Mouse (Mus musculus) neural tube, embryonic 14.5 days (tissue): Measurements from ENCODE around the gene Ubtf. TPM values are rescaled to one million over a fixed set of nuclear protein-coding genes. Genes with fewer than 3 reads are reported as not detected.

ENCODE experiments used
- ATAC-seq: fragments of 200-750 bp; cut with Nextera tagmentation; 2 replicates; pipeline ENCODE4 v1.8.0; 2017; ENCODE audit warnings: low read depth, mild to moderate bottlenecking, moderate TSS enrichment, moderate library complexity
- H3K27ac ChIP-seq: fragments of 300-500 bp; sonication (generic); 2 replicates; pipeline ENCODE4 v1.5.1; 2014; ENCODE audit warnings: low read depth, mild to moderate bottlenecking, control low read depth, low read length, moderate library complexity, mixed read lengths
- H3K27me3 ChIP-seq: fragments of 300-500 bp; sonication (generic); 2 replicates; pipeline ENCODE4 v1.6.1; 2014; ENCODE audit warnings: low read length; ENCODE audit not compliant: control insufficient read depth, insufficient read depth
- H3K36me3 ChIP-seq: fragments of 300-500 bp; sonication (generic); 2 replicates; pipeline ENCODE4 v1.6.1; 2014; ENCODE audit warnings: low read length, mixed read lengths; ENCODE audit not compliant: control insufficient read depth, insufficient read depth
- H3K4me1 ChIP-seq: fragments of 300-500 bp; sonication (generic); 2 replicates; pipeline ENCODE4 v1.6.1; 2014; ENCODE audit warnings: low read length; ENCODE audit not compliant: control insufficient read depth, insufficient read depth
- H3K4me2 ChIP-seq: fragments of 300-500 bp; sonication (generic); 2 replicates; pipeline ENCODE4 v1.6.1; 2014; ENCODE audit warnings: mild to moderate bottlenecking, low read depth, low read length, control low read depth
- H3K4me3 ChIP-seq: fragments of 300-500 bp; sonication (generic); 2 replicates; pipeline ENCODE4 v1.5.1; 2014; ENCODE audit warnings: low read depth, low read length, control low read depth, mixed read lengths
- H3K9ac ChIP-seq: fragments of 300-500 bp; sonication (generic); replicated peaks from 2 replicates; pipeline ENCODE4 v1.6.1; 2014; ENCODE audit warnings: low read depth, mild to moderate bottlenecking, control low read depth, low read length, mixed read lengths
- H3K9me3 ChIP-seq: fragments of 300-500 bp; sonication (generic); 2 replicates; pipeline ENCODE4 v1.6.1; 2016; ENCODE audit warnings: low read length; ENCODE audit not compliant: control insufficient read depth
- WGBS: fragments of 180-500 bp; shearing (Covaris S2); extraction: QIAGEN DNeasy Blood & Tissue Kit; methylation state at CpG from one replicate; pipeline ENCODE4 v1.1.7; 2014; 5-methylcytosine and 5-hydroxymethylcytosine counted together
- polyA plus RNA-seq: library from polyadenylated mRNA; unstranded; fragments of >200 nt; fragmentation: Nextera tagmentation; extraction: Ambion mirVana; gene quantifications from 2 replicates; pipeline ENCODE4 v1.2.1, GENCODE M21; 2014

Ubtf gene
- polyA plus RNA-seq, 1 experiment from 2014 or later = 70.3 TPM

- Histone ChIP-seq H3K27ac (no peak overlapping the region), H3K9me3 (no peaks in the 10 kb centered on the region), H3K27me3 (no peaks in the 10 kb centered on the region), H3K4me3 (no peak overlapping the region), H3K36me3 (peaks cover 63% of the 10 kb centered on the region), H3K4me1 (peaks cover 8% of the 10 kb centered on the region; the same call in 1 of the 2 replicates), H3K4me2 (no peak overlapping the region), H3K9ac (no peak overlapping the region)
- ATAC-seq = no peak
- 53% methylated on average over 32 of the region's 38 CpGs for WGBS
These were observed 8.5 kb downstream of the Ubtf start for GRCm38 (mm10) chr11:102310768-102311695.

- H3K4me2 ChIP-seq = no peak overlapping the region
- H3K36me3 ChIP-seq = peaks cover 64% of the 10 kb centered on the region
- ATAC-seq = no peak
- no peak overlapping the region for H3K9ac ChIP-seq
- no peaks in the 10 kb centered on the region for H3K27me3 ChIP-seq
- peaks cover 4% of the 10 kb centered on the region; the same call in 1 of the 2 replicates for H3K4me1 ChIP-seq
- no peaks in the 10 kb centered on the region for H3K9me3 ChIP-seq
- WGBS = 89% methylated on average over 22 of the region's 22 CpGs
- no peak overlapping the region for H3K27ac ChIP-seq
- no peak overlapping the region for H3K4me3 ChIP-seq
These were observed 9.5 kb downstream of the Ubtf start for GRCm38 (mm10) chr11:102309821-102310617.

- H3K9me3 ChIP-seq = no peaks in the 10 kb centered on the region
- H3K27ac ChIP-seq = peak overlapping the region; percentile 30; the same call in 1 of the 2 replicates
- ATAC-seq = peak; percentile 90
- no peaks in the 10 kb centered on the region for H3K27me3 ChIP-seq
- H3K9ac ChIP-seq = no peak overlapping the region
- H3K4me1 ChIP-seq = peaks cover 4% of the 10 kb centered on the region; the same call in 1 of the 2 replicates
- H3K4me3 ChIP-seq = peak overlapping the region; percentile 6; the same call in 1 of the 2 replicates
- peak overlapping the region; percentile 35 for H3K4me2 ChIP-seq
- WGBS = under 1% methylated on average over 27 of the region's 27 CpGs
- peaks cover 56% of the 10 kb centered on the region for H3K36me3 ChIP-seq
These were observed 10.6 kb downstream of the Ubtf start for GRCm38 (mm10) chr11:102308979-102309378.

- Histone ChIP-seq H3K4me2 (no peak overlapping the region), H3K27ac (no peak overlapping the region), H3K9me3 (no peaks in the 10 kb centered on the region), H3K36me3 (peaks cover 47% of the 10 kb centered on the region), H3K4me3 (no peak overlapping the region), H3K4me1 (peaks cover 4% of the 10 kb centered on the region; the same call in 1 of the 2 replicates), H3K27me3 (no peaks in the 10 kb centered on the region), H3K9ac (no peak overlapping the region)
- ATAC-seq = no peak
- 89% methylated on average over 9 of the region's 9 CpGs for WGBS
These were observed 11.4 kb downstream of the Ubtf start for GRCm38 (mm10) chr11:102308104-102308503.

GRCm38 (mm10) chr11:102305359-102305758, 14.2 kb downstream of the Ubtf start:
- no peak for ATAC-seq
- Histone ChIP-seq H3K27me3 (no peaks in the 10 kb centered on the region), H3K9me3 (no peaks in the 10 kb centered on the region), H3K9ac (no peak overlapping the region), H3K36me3 (peaks cover 28% of the 10 kb centered on the region), H3K4me3 (no peak overlapping the region), H3K4me2 (no peak overlapping the region), H3K27ac (no peak overlapping the region), H3K4me1 (peaks cover 4% of the 10 kb centered on the region; the same call in 1 of the 2 replicates)
- WGBS = 64% methylated on average over 3 of the region's 3 CpGs

- Histone ChIP-seq H3K4me1 (peaks cover 4% of the 10 kb centered on the region; the same call in 1 of the 2 replicates), H3K27ac (no peak overlapping the region), H3K9ac (no peak overlapping the region), H3K9me3 (no peaks in the 10 kb centered on the region), H3K4me3 (no peak overlapping the region), H3K4me2 (no peak overlapping the region), H3K27me3 (no peaks in the 10 kb centered on the region), H3K36me3 (peaks cover 22% of the 10 kb centered on the region)
- 26% methylated on average over 2 of the region's 2 CpGs for WGBS
- ATAC-seq = no peak
These were observed 15.4 kb downstream of the Ubtf start for GRCm38 (mm10) chr11:102304141-102304540.

- H3K9me3 ChIP-seq = no peaks in the 10 kb centered on the region
- H3K27ac ChIP-seq = no peak overlapping the region
- no peak for ATAC-seq
- H3K36me3 ChIP-seq = no peaks in the 10 kb centered on the region
- H3K27me3 ChIP-seq = no peaks in the 10 kb centered on the region
- H3K9ac ChIP-seq = no peak overlapping the region
- H3K4me1 ChIP-seq = peaks cover 5% of the 10 kb centered on the region
- 0% methylated on average over 1 of the region's 1 CpGs for WGBS
- H3K4me3 ChIP-seq = no peak overlapping the region
- no peak overlapping the region for H3K4me2 ChIP-seq
These were observed 19.7 kb downstream of the Ubtf start for GRCm38 (mm10) chr11:102299839-102300238.

- H3K4me2 ChIP-seq = peak overlapping the region; percentile 84
- ATAC-seq = peak; percentile 23; the same call in 1 of the 2 replicates
- peaks cover 9% of the 10 kb centered on the region for H3K4me1 ChIP-seq
- peaks cover 9% of the 10 kb centered on the region for H3K36me3 ChIP-seq
- H3K27me3 ChIP-seq = no peaks in the 10 kb centered on the region
- 26% methylated on average over 27 of the region's 27 CpGs for WGBS
- no peaks in the 10 kb centered on the region for H3K9me3 ChIP-seq
- H3K27ac ChIP-seq = peak overlapping the region; percentile 99
- H3K4me3 ChIP-seq = peak overlapping the region; percentile 90
- peak overlapping the region; percentile 93 for H3K9ac ChIP-seq
These were observed 21.7 kb downstream of the Ubtf start for GRCm38 (mm10) chr11:102297577-102298556.
